Mouse (Mus musculus): ENCODE data around the gene Lmod2.

GRCm38 (mm10) chr6:24555488-24555887 is 42.1 kb upstream of the Lmod2 start:
- no peak for TF ChIP-seq CTCF (IDR thresholded peaks at IDR 0.05; ENCODE audit: borderline replicate concordance, control insufficient read depth, extremely low read depth, insufficient read depth, low read length, poor library complexity)
- no peak for TF ChIP-seq POLR2A (IDR thresholded peaks at IDR 0.05; ENCODE audit: control insufficient read depth, extremely low read depth, insufficient read depth, low read length, poor library complexity)

Measured in thymus, adult 2 months (tissue).